9 mouse cellular contexts compared by ENCODE assay signal in genomic region chr12:79988401-79989358, GRCm38 (mm10).
DNase-seq lines count a peak whose midpoint lies in the region; ATAC-seq and TF ChIP-seq lines count a peak whose summit lies in the region.
"Had no signal": no experiment of that assay in that cellular context is flagged by ENCODE, and none has a peak within 500 bp of the region (broad histone marks: within the 10 kb centered on the region; RNA-seq: fewer than 3 reads in every experiment).

No protein-coding gene starts in this region.

- no peak for TF ChIP-seq POLR2A in lung, adult 2 months (IDR thresholded peaks at IDR 0.05; ENCODE audit: borderline replicate concordance, extremely low read depth, low read depth, low read length)

- no peaks in the 10 kb centered on the region for H3K9me3 ChIP-seq in lung, embryonic 15.5 days
- no peaks in the 10 kb centered on the region for H3K9me3 ChIP-seq in hindbrain, embryonic 11.5 days (ENCODE audit: control insufficient read depth, low read length)
- no peaks in the 10 kb centered on the region for H3K9me3 ChIP-seq in midbrain, embryonic 15.5 days

- H3K4me1 ChIP-seq in lung, embryonic 15.5 days: peaks cover 83% of the 10 kb centered on the region
- H3K4me1 ChIP-seq in hindbrain, embryonic 11.5 days (replicated peaks; ENCODE audit: control insufficient read depth, insufficient read depth, low read length): peaks cover 7% of the 10 kb centered on the region; the same call in 1 of the 2 replicates
- peaks cover 27% of the 10 kb centered on the region for H3K4me1 ChIP-seq in midbrain, embryonic 15.5 days
- peaks cover 2% of the 10 kb centered on the region; the same call in 1 of the 2 replicates for H3K4me1 ChIP-seq in lung, adult 2 months (ENCODE audit: control insufficient read depth, insufficient read depth, low read length)

- H3K4me2 ChIP-seq in lung, embryonic 15.5 days: no peak overlapping the region
- no peak overlapping the region for H3K4me2 ChIP-seq in hindbrain, embryonic 11.5 days (replicated peaks; ENCODE audit: low read depth, low read length)
- H3K4me2 ChIP-seq in midbrain, embryonic 15.5 days: no peak overlapping the region

- DNase-seq in lung, postnatal 25 days (ENCODE audit: low spot score): no peak
- DNase-seq in c-Kit-positive CD71-positive TER-119-negative erythroid progenitor cells, embryonic 14.5 days (ENCODE audit: low read depth): peak; percentile 72
- DNase-seq in hindbrain, embryonic 11.5 days (ENCODE audit: low spot score): no peak
- no peak for DNase-seq in layer of hippocampus, adult 9-11 months
- no peak for DNase-seq in yolk sac, embryonic 10.5 days (ENCODE audit: low spot score)
- no peak for DNase-seq in lung, adult 2 months
- DNase-seq: kidney, postnatal 36 days had no signal

- no peaks in the 10 kb centered on the region for H3K27me3 ChIP-seq in lung, embryonic 15.5 days
- no peaks in the 10 kb centered on the region for H3K27me3 ChIP-seq in hindbrain, embryonic 11.5 days (ENCODE audit: control insufficient read depth, insufficient read depth, low read length)
- H3K27me3 ChIP-seq in midbrain, embryonic 15.5 days (replicated peaks): no peaks in the 10 kb centered on the region

- WGBS in lung, embryonic 15.5 days: 45% methylated on average over 11 of the region's 11 CpGs
- WGBS in hindbrain, embryonic 11.5 days: 88% methylated on average over 11 of the region's 11 CpGs
- 75% methylated on average over 11 of the region's 11 CpGs for WGBS in midbrain, embryonic 15.5 days
- WGBS in lung, adult 2 months: 73% methylated on average over 11 of the region's 11 CpGs

- H3K4me3 ChIP-seq in lung, embryonic 15.5 days: no peak overlapping the region
- H3K4me3 ChIP-seq in hindbrain, embryonic 11.5 days (ENCODE audit: low read depth, low read length): no peak overlapping the region
- H3K4me3 ChIP-seq in midbrain, embryonic 15.5 days: no peak overlapping the region
- no peak overlapping the region for H3K4me3 ChIP-seq in lung, adult 2 months (replicated peaks; ENCODE audit: extremely low read depth, low read depth, low read length)

- ATAC-seq in lung, embryonic 15.5 days (ENCODE audit: borderline replicate concordance, extremely low read depth, low FRiP score, low TSS enrichment): peak; percentile 10; the same call in 1 of the 2 replicates
- ATAC-seq in hindbrain, embryonic 11.5 days (ENCODE audit: low FRiP score): no peak
- no peak for ATAC-seq in midbrain, embryonic 15.5 days (replicated peaks)

- H3K27ac ChIP-seq in lung, embryonic 15.5 days: peak overlapping the region; percentile 94
- no peak overlapping the region for H3K27ac ChIP-seq in hindbrain, embryonic 11.5 days (ENCODE audit: low read depth, low read length)
- H3K27ac ChIP-seq in midbrain, embryonic 15.5 days: peak overlapping the region; percentile 65

- no peak overlapping the region for H3K9ac ChIP-seq in lung, embryonic 15.5 days
- 0 out of 2 replicates have a peak overlapping the region, but pooled peaks have one; percentile 23 for H3K9ac ChIP-seq in hindbrain, embryonic 11.5 days (ENCODE audit: low read depth, low read length)
- H3K9ac ChIP-seq in midbrain, embryonic 15.5 days: no peak overlapping the region

- H3K36me3 ChIP-seq in lung, embryonic 15.5 days: no peaks in the 10 kb centered on the region
- H3K36me3 ChIP-seq in hindbrain, embryonic 11.5 days (ENCODE audit: control insufficient read depth, insufficient read depth, low read length): no peaks in the 10 kb centered on the region
- no peaks in the 10 kb centered on the region for H3K36me3 ChIP-seq in midbrain, embryonic 15.5 days (replicated peaks)

- TF ChIP-seq CTCF in lung, adult 2 months (IDR thresholded peaks at IDR 0.05; ENCODE audit: insufficient read depth, low read length): no peak
